8 mouse cellular contexts compared by ENCODE assay signal in genomic region chr6:71493675-71494340, GRCm38 (mm10). TPM values are rescaled to one million over a fixed set of nuclear protein-coding genes. Genes with fewer than 3 reads are reported as not detected.
DNase-seq lines count a peak whose midpoint lies in the region; ATAC-seq lines count a peak whose summit lies in the region.

TSS of gene Rnf103 (plus strand) at chr6:71493894.

- no peaks in the 10 kb centered on the region for H3K27me3 ChIP-seq in heart, embryonic 13.5 days (replicated peaks)
- 0 out of 2 replicates have a peak, but pooled peaks cover 7% of the 10 kb centered on the region for H3K27me3 ChIP-seq in liver, embryonic 12.5 days (replicated peaks)
- H3K27me3 ChIP-seq in stomach, embryonic 15.5 days (replicated peaks): no peaks in the 10 kb centered on the region

- peak within 1 kb of the TSS; percentile 98 for H3K9ac ChIP-seq in heart, embryonic 13.5 days
- peak within 1 kb of the TSS; percentile 95 for H3K9ac ChIP-seq in liver, embryonic 12.5 days
- peak within 1 kb of the TSS; percentile 100 for H3K9ac ChIP-seq in stomach, embryonic 15.5 days

- H3K4me3 ChIP-seq in heart, embryonic 13.5 days: peak within 1 kb of the TSS; percentile 92
- peak within 1 kb of the TSS; percentile 89 for H3K4me3 ChIP-seq in liver, embryonic 12.5 days
- peak within 1 kb of the TSS; percentile 84 for H3K4me3 ChIP-seq in stomach, embryonic 15.5 days (replicated peaks)

- peak within 1 kb of the TSS; percentile 99 for H3K27ac ChIP-seq in heart, embryonic 13.5 days (replicated peaks)
- H3K27ac ChIP-seq in liver, embryonic 12.5 days: peak within 1 kb of the TSS; percentile 92
- H3K27ac ChIP-seq in stomach, embryonic 15.5 days: peak within 1 kb of the TSS; percentile 99

- H3K9me3 ChIP-seq in heart, embryonic 13.5 days: no peaks in the 10 kb centered on the region
- H3K9me3 ChIP-seq in liver, embryonic 12.5 days (replicated peaks): no peaks in the 10 kb centered on the region
- no peaks in the 10 kb centered on the region for H3K9me3 ChIP-seq in stomach, embryonic 15.5 days

- H3K4me2 ChIP-seq in heart, embryonic 13.5 days: peak within 1 kb of the TSS; percentile 91
- peak within 1 kb of the TSS; percentile 97 for H3K4me2 ChIP-seq in liver, embryonic 12.5 days
- H3K4me2 ChIP-seq in stomach, embryonic 15.5 days: peak within 1 kb of the TSS; percentile 67

- peaks cover 19% of the 10 kb centered on the region for H3K36me3 ChIP-seq in heart, embryonic 13.5 days
- peaks cover 11% of the 10 kb centered on the region for H3K36me3 ChIP-seq in liver, embryonic 12.5 days
- no peaks in the 10 kb centered on the region for H3K36me3 ChIP-seq in stomach, embryonic 15.5 days

- DNase-seq in CD4-positive helper T cell, adult 2 months (ENCODE audit: low read depth, low spot score): peak; percentile 91
- DNase-seq in brain, embryonic 18.5 days (ENCODE audit: low read depth, low spot score): peak; percentile 84
- DNase-seq in kidney, postnatal 10 days: peak; percentile 98
- DNase-seq in natural killer cell, adult 2 months (ENCODE audit: low spot score in 2 of 2): peak; percentile 89 to 90

- WGBS in heart, embryonic 13.5 days: under 1% methylated on average over 79 of the region's 79 CpGs
- WGBS in liver, embryonic 12.5 days (ENCODE audit: insufficient replicate concordance): under 1% methylated on average over 69 of the region's 79 CpGs
- under 1% methylated on average over 53 of the region's 79 CpGs for WGBS in stomach, embryonic 15.5 days

- peaks cover 19% of the 10 kb centered on the region for H3K4me1 ChIP-seq in heart, embryonic 13.5 days
- H3K4me1 ChIP-seq in liver, embryonic 12.5 days: peaks cover 27% of the 10 kb centered on the region
- no peaks in the 10 kb centered on the region for H3K4me1 ChIP-seq in stomach, embryonic 15.5 days

- peak; percentile 81 for ATAC-seq in erythroid progenitor cell, adult 5-6 weeks (replicated peaks; ENCODE audit: low FRiP score, poor library complexity, severe bottlenecking)
- peak; percentile 94 for ATAC-seq in heart, embryonic 13.5 days (ENCODE audit: extremely low read depth, insufficient number of reproducible peaks, low FRiP score, low TSS enrichment)
- ATAC-seq in liver, embryonic 12.5 days: peak; percentile 92
- peak; percentile 97 for ATAC-seq in stomach, embryonic 15.5 days (ENCODE audit: insufficient read depth, low FRiP score, low read depth)

RNA-seq across cellular contexts. Expression of gene Rnf103, which starts in this region (rescaled TPM):
- total RNA-seq in erythroid progenitor cell, adult 5-6 weeks (2015; ENCODE audit: low replicate concordance): 2.2 and 10.5 TPM in 2 replicates
- total RNA-seq in erythroid progenitor cell, adult 5-6 weeks (2017; ENCODE audit: low replicate concordance): 7.2 and 9.2 TPM in 2 replicates
- 10.8 and 13.4 TPM in 2 replicates for polyA plus RNA-seq in heart, embryonic 13.5 days (2015; fragmentation: Nextera tagmentation; extraction: Ambion mirVana)
- 11.0 and 11.2 TPM in 2 replicates for polyA plus RNA-seq in liver, embryonic 12.5 days (2016; fragmentation: Nextera tagmentation; extraction: Ambion mirVana)
- polyA plus RNA-seq in stomach, embryonic 15.5 days (2015; fragmentation: Nextera tagmentation; extraction: Ambion mirVana): 23.6 and 23.8 TPM in 2 replicates

Comparison
In these comparisons a context has a peak if more than half of its experiments do, and no peak if none do; other contexts are left out.
1. Peak in every context shown above with its lines: DNase-seq, ATAC-seq, H3K4me3 ChIP-seq and H3K27ac ChIP-seq.